ENCODE assay signal across 14 mouse cellular contexts in genomic region chr6:129407324-129407723, GRCm38 (mm10). TPM values are rescaled to one million over a fixed set of nuclear protein-coding genes. Genes with fewer than 3 reads are reported as not detected.
DNase-seq lines count a peak whose midpoint lies in the region; ATAC-seq and TF ChIP-seq lines count a peak whose summit lies in the region.
"Had no signal": no experiment of that assay in that cellular context is flagged by ENCODE, and none has a peak within 500 bp of the region (broad histone marks: within the 10 kb centered on the region; RNA-seq: fewer than 3 reads in every experiment).

No protein-coding gene starts in this region.

- no peak overlapping the region for H3K9ac ChIP-seq in liver, embryonic 16.5 days (ENCODE audit: low read depth, low read length)
- no peak overlapping the region for H3K9ac ChIP-seq in hindbrain, embryonic 13.5 days
- H3K9ac ChIP-seq: hindbrain, embryonic 14.5 days had no signal

- no peaks in the 10 kb centered on the region for H3K9me3 ChIP-seq in liver, embryonic 16.5 days (replicated peaks; ENCODE audit: control insufficient read depth, low read length)
- H3K9me3 ChIP-seq in hindbrain, embryonic 13.5 days: no peaks in the 10 kb centered on the region
- H3K9me3 ChIP-seq in limb, embryonic 10.5 days (replicated peaks): no peaks in the 10 kb centered on the region
- H3K9me3 ChIP-seq: forebrain, embryonic 10.5 days; G1E had no signal

- no peak for TF ChIP-seq POLR2A in kidney, adult 2 months (IDR thresholded peaks at IDR 0.05; ENCODE audit: low read depth, low read length)
- no peak for TF ChIP-seq POLR2A in bone marrow macrophage, adult 2 months (IDR thresholded peaks at IDR 0.05; ENCODE audit: borderline replicate concordance, low read depth, low read length)

- peak overlapping the region; percentile 23 for H3K27ac ChIP-seq in kidney, adult 2 months (ENCODE audit: insufficient read depth, low read depth, low read length)
- H3K27ac ChIP-seq in bone marrow macrophage, adult 2 months (ENCODE audit: insufficient read depth, low read depth, low read length): peak overlapping the region; percentile 93
- H3K27ac ChIP-seq in liver, embryonic 16.5 days (ENCODE audit: low read length): peak overlapping the region; percentile 56; the same call in 1 of the 2 replicates
- no peak overlapping the region for H3K27ac ChIP-seq in hindbrain, embryonic 13.5 days
- no peak overlapping the region for H3K27ac ChIP-seq in limb, embryonic 10.5 days
- H3K27ac ChIP-seq: forebrain, embryonic 10.5 days; hindbrain, embryonic 14.5 days; left cerebral cortex, adult 2 months had no signal

- WGBS in kidney, adult 2 months: 42% methylated on average over 2 of the region's 2 CpGs
- WGBS in liver, embryonic 16.5 days (ENCODE audit: insufficient replicate concordance): 12% methylated on average over 2 of the region's 2 CpGs
- WGBS in hindbrain, embryonic 13.5 days: 66% methylated on average over 2 of the region's 2 CpGs
- WGBS in limb, embryonic 10.5 days: 61% methylated on average over 2 of the region's 2 CpGs

- no peak for TF ChIP-seq CTCF in kidney, adult 2 months (conservative IDR thresholded peaks at IDR 0.05; ENCODE audit: insufficient read depth, insufficient read length, low read depth, low read length)
- no peak for TF ChIP-seq CTCF in bone marrow macrophage, adult 2 months (IDR thresholded peaks at IDR 0.05; ENCODE audit: low read depth, low read length)

- ATAC-seq in liver, embryonic 16.5 days (ENCODE audit: low read depth): peak; percentile 52
- no peak for ATAC-seq in hindbrain, embryonic 13.5 days (ENCODE audit: low FRiP score)

- H3K4me3 ChIP-seq in kidney, adult 2 months (ENCODE audit: insufficient read depth, low read depth, low read length): no peak overlapping the region
- no peak overlapping the region for H3K4me3 ChIP-seq in bone marrow macrophage, adult 2 months (ENCODE audit: insufficient read depth, low read length)
- H3K4me3 ChIP-seq in liver, embryonic 16.5 days (ENCODE audit: low read depth, low read length): no peak overlapping the region
- H3K4me3 ChIP-seq in hindbrain, embryonic 13.5 days: no peak overlapping the region
- no peak overlapping the region for H3K4me3 ChIP-seq in limb, embryonic 10.5 days
- H3K4me3 ChIP-seq: forebrain, embryonic 10.5 days; left cerebral cortex, adult 2 months had no signal

- no peaks in the 10 kb centered on the region for H3K36me3 ChIP-seq in kidney, adult 2 months (ENCODE audit: control insufficient read depth, insufficient read depth, low read length)
- no peaks in the 10 kb centered on the region for H3K36me3 ChIP-seq in liver, embryonic 16.5 days (ENCODE audit: control insufficient read depth, insufficient read depth)
- H3K36me3 ChIP-seq in hindbrain, embryonic 13.5 days: no peaks in the 10 kb centered on the region
- no peaks in the 10 kb centered on the region for H3K36me3 ChIP-seq in limb, embryonic 10.5 days
- H3K36me3 ChIP-seq: forebrain, embryonic 10.5 days; G1E had no signal

- no peaks in the 10 kb centered on the region; the same call in 1 of the 2 replicates for H3K4me1 ChIP-seq in kidney, adult 2 months (ENCODE audit: control insufficient read depth, insufficient read depth, low read length)
- peaks cover 16% of the 10 kb centered on the region for H3K4me1 ChIP-seq in bone marrow macrophage, adult 2 months (ENCODE audit: control insufficient read depth, insufficient read depth, low read length)
- no peaks in the 10 kb centered on the region for H3K4me1 ChIP-seq in liver, embryonic 16.5 days (ENCODE audit: control insufficient read depth, low read depth, low read length)
- H3K4me1 ChIP-seq in hindbrain, embryonic 13.5 days (replicated peaks): no peaks in the 10 kb centered on the region
- H3K4me1 ChIP-seq in limb, embryonic 10.5 days: no peaks in the 10 kb centered on the region
- H3K4me1 ChIP-seq: forebrain, embryonic 10.5 days had no signal

- H3K4me2 ChIP-seq in liver, embryonic 16.5 days (ENCODE audit: low read depth, low read length): no peak overlapping the region
- H3K4me2 ChIP-seq in hindbrain, embryonic 13.5 days: no peak overlapping the region
- H3K4me2 ChIP-seq: hindbrain, embryonic 14.5 days had no signal

- H3K27me3 ChIP-seq in kidney, adult 2 months (replicated peaks; ENCODE audit: control insufficient read depth, insufficient read depth, low read length): no peaks in the 10 kb centered on the region
- H3K27me3 ChIP-seq in liver, embryonic 16.5 days (ENCODE audit: control insufficient read depth, insufficient read depth, low read depth, low read length): no peaks in the 10 kb centered on the region
- H3K27me3 ChIP-seq in hindbrain, embryonic 13.5 days: no peaks in the 10 kb centered on the region
- H3K27me3 ChIP-seq in limb, embryonic 10.5 days (ENCODE audit: low read depth, poor library complexity, severe bottlenecking): no peaks in the 10 kb centered on the region

- peak; percentile 41 for DNase-seq in kidney, adult 2 months
- DNase-seq in kidney, postnatal 25 days: no peak
- peak; percentile 90 for DNase-seq in 416B (ENCODE audit: low read depth)
- no peak for DNase-seq in limb, embryonic 10.5 days (ENCODE audit: low spot score)
- DNase-seq: adrenal gland, postnatal 10 days; cerebellum, adult 9-11 months; thymus, postnatal 14 days had no signal

RNA-seq across cellular contexts. Expression of gene Clec9a, which starts 1.3 kb away (rescaled TPM):
- polyA plus RNA-seq in kidney, adult 2 months (2012; rRNA removed): 0.42 and 0.86 TPM in 2 replicates
- 0.24 and 0.84 TPM in 2 replicates for polyA plus RNA-seq in bone marrow macrophage, adult 2 months (2012; ENCODE audit: insufficient read depth, insufficient read length, missing spikeins)
- 0.30 and 0.33 TPM in 2 replicates for polyA plus RNA-seq in liver, embryonic 16.5 days (2015; fragmentation: Nextera tagmentation; extraction: Ambion mirVana)
- polyA plus RNA-seq in hindbrain, embryonic 13.5 days (2015; fragmentation: Nextera tagmentation; extraction: Ambion mirVana): 0.13 and 0.16 TPM in 2 replicates
- 0.20 and 0.21 TPM in 2 replicates for polyA plus RNA-seq in limb, embryonic 10.5 days (2016; fragmentation: Nextera tagmentation; extraction: Ambion mirVana)
- polyA plus RNA-seq: G1E had no signal

RNA-seq across cellular contexts. Expression of gene Clec1b, which starts 10.2 kb away (rescaled TPM):
- 0.24 and 0.41 TPM in 2 replicates for polyA plus RNA-seq in kidney, adult 2 months (2012; rRNA removed)
- polyA plus RNA-seq in bone marrow macrophage, adult 2 months (2012; ENCODE audit: insufficient read depth, insufficient read length, missing spikeins): 2.4 and 2.7 TPM in 2 replicates
- 26.1 and 26.7 TPM in 2 replicates for polyA plus RNA-seq in liver, embryonic 16.5 days (2015; fragmentation: Nextera tagmentation; extraction: Ambion mirVana)
- 3.2 and 4.8 TPM in 2 replicates for polyA plus RNA-seq in hindbrain, embryonic 13.5 days (2015; fragmentation: Nextera tagmentation; extraction: Ambion mirVana)
- polyA plus RNA-seq in limb, embryonic 10.5 days (2016; fragmentation: Nextera tagmentation; extraction: Ambion mirVana): 9.2 and 12.0 TPM in 2 replicates
- polyA plus RNA-seq: G1E had no signal

RNA-seq across cellular contexts. Expression of gene Clec12b, which starts 21.6 kb away (rescaled TPM):
- 0.06 and 0.12 TPM in 2 replicates for polyA plus RNA-seq in kidney, adult 2 months (2012; rRNA removed)
- polyA plus RNA-seq in bone marrow macrophage, adult 2 months (2012; ENCODE audit: insufficient read depth, insufficient read length, missing spikeins): not detected in 2 replicates
- polyA plus RNA-seq in liver, embryonic 16.5 days (2015; fragmentation: Nextera tagmentation; extraction: Ambion mirVana): not detected in 2 replicates
- polyA plus RNA-seq in hindbrain, embryonic 13.5 days (2015; fragmentation: Nextera tagmentation; extraction: Ambion mirVana): 0.21 and 0.41 TPM in 2 replicates
- not detected in 2 replicates for polyA plus RNA-seq in limb, embryonic 10.5 days (2016; fragmentation: Nextera tagmentation; extraction: Ambion mirVana)
- polyA plus RNA-seq: forebrain, embryonic 10.5 days; G1E had no signal

RNA-seq across cellular contexts. Expression of gene Clec1a, which starts 44.5 kb away (rescaled TPM):
- 2.6 and 2.8 TPM in 2 replicates for polyA plus RNA-seq in kidney, adult 2 months (2012; rRNA removed)
- 0.46 and 0.69 TPM in 2 replicates for polyA plus RNA-seq in bone marrow macrophage, adult 2 months (2012; ENCODE audit: insufficient read depth, insufficient read length, missing spikeins)
- 0.21 and 0.36 TPM in 2 replicates for polyA plus RNA-seq in liver, embryonic 16.5 days (2015; fragmentation: Nextera tagmentation; extraction: Ambion mirVana)
- 1.3 and 1.9 TPM in 2 replicates for polyA plus RNA-seq in hindbrain, embryonic 13.5 days (2015; fragmentation: Nextera tagmentation; extraction: Ambion mirVana)
- 0.84 and 1.4 TPM in 2 replicates for polyA plus RNA-seq in limb, embryonic 10.5 days (2016; fragmentation: Nextera tagmentation; extraction: Ambion mirVana)
- polyA plus RNA-seq: G1E had no signal

Comparison
In these comparisons a context has a peak if more than half of its experiments do, and no peak if none do; other contexts are left out.
1. DNase-seq: peak in kidney, adult 2 months (single experiment) and 416B (single experiment); none in kidney, postnatal 25 days (0 of 2) and limb, embryonic 10.5 days (single experiment).
2. H3K27ac ChIP-seq: peak in kidney, adult 2 months (single experiment), bone marrow macrophage, adult 2 months (single experiment) and liver, embryonic 16.5 days (single experiment); none in hindbrain, embryonic 13.5 days (single experiment) and limb, embryonic 10.5 days (single experiment).